Mouse (Mus musculus) ES-Bruce4 (cell line): ENCODE data around the gene Serpinb12. TPM values are rescaled to one million over a fixed set of nuclear protein-coding genes. Genes with fewer than 3 reads are reported as not detected.
"Not testable (repeated sequence)": the region's sequence is repeated elsewhere in the genome, so short reads cannot be mapped to it uniquely, and the experiment has no call there.

Experiments used
- H3K27ac ChIP-seq: 2 replicates; pipeline ENCODE4 v1.5.1; 2012; ENCODE audit warnings: low read length, inconsistent platforms; ENCODE audit not compliant: insufficient read depth
- H3K27me3 ChIP-seq: 2 replicates; pipeline ENCODE4 v1.6.1; 2012; ENCODE audit warnings: mild to moderate bottlenecking, low read length, inconsistent platforms; ENCODE audit not compliant: control insufficient read depth, poor library complexity, insufficient read depth, severe bottlenecking
- H3K36me3 ChIP-seq: 2 replicates; pipeline ENCODE4 v1.6.1; 2012; ENCODE audit warnings: inconsistent platforms, mild to moderate bottlenecking, low read length, moderate library complexity; ENCODE audit not compliant: control insufficient read depth, poor library complexity, insufficient read depth, severe bottlenecking
- H3K4me1 ChIP-seq: one replicate; pipeline ENCODE4 v1.8.1; 2011; ENCODE audit warnings: low read length; ENCODE audit not compliant: control insufficient read depth, insufficient read depth
- H3K4me3 ChIP-seq: 2 replicates; pipeline ENCODE4 v1.5.1; 2011; ENCODE audit warnings: low read depth, mild to moderate bottlenecking, low read length
- H3K9ac ChIP-seq: 2 replicates; pipeline ENCODE4 v1.6.1; 2012; ENCODE audit warnings: low read depth, mild to moderate bottlenecking, inconsistent platforms; ENCODE audit not compliant: poor library complexity, severe bottlenecking
- H3K9me3 ChIP-seq: replicated peaks from 2 replicates; pipeline ENCODE4 v1.6.1; 2012; ENCODE audit warnings: mild to moderate bottlenecking, low read length, inconsistent platforms; ENCODE audit not compliant: control insufficient read depth, poor library complexity, insufficient read depth, severe bottlenecking
- CTCF ChIP-seq: IDR thresholded peaks from one replicate; pipeline ENCODE4 v1.8.1; 2011; ENCODE audit warnings: low read depth, low read length
- EP300 ChIP-seq: IDR thresholded peaks from 2 replicates; pipeline ENCODE4 v1.6.1; 2011; ENCODE audit warnings: low read depth, low read length; ENCODE audit not compliant: insufficient read depth
- POLR2A ChIP-seq: IDR thresholded peaks from one replicate; pipeline ENCODE4 v1.8.1; 2011; ENCODE audit warnings: low read length; ENCODE audit not compliant: insufficient read depth
- polyA plus RNA-seq: library from polyadenylated mRNA; stranded (reverse); fragments of >200 nt; gene quantifications from 2 replicates; pipeline ENCODE4 v1.2.4, GENCODE M21; 2011; ENCODE audit warnings: low read depth; ENCODE audit not compliant: missing spikeins, insufficient read depth, insufficient read length

Serpinb12 gene
- not detected in 2 replicates for polyA plus RNA-seq

- H3K4me3 ChIP-seq: no peak within 1 kb of the TSS
- no peak within 1 kb of the TSS for H3K27ac ChIP-seq
- H3K36me3 ChIP-seq: no peaks in the 10 kb centered on the region
- TF ChIP-seq CTCF: no peak
- no peak for TF ChIP-seq EP300
- TF ChIP-seq POLR2A: no peak
- H3K4me1 ChIP-seq: no peaks in the 10 kb centered on the region
- no peaks in the 10 kb centered on the region; the same call in 1 of the 2 replicates for H3K27me3 ChIP-seq
- no peaks in the 10 kb centered on the region for H3K9me3 ChIP-seq
- H3K9ac ChIP-seq: no peak within 1 kb of the TSS
These were observed at the start of gene Serpinb12 for GRCm38 (mm10) chr1:106934265-106934664. Gene Serpinb12 (plus strand): TSS chr1:106934449.

GRCm38 (mm10) chr1:106895142-106895541 is 39.1 kb upstream of the Serpinb12 start:
- not testable (repeated sequence) for H3K4me1 ChIP-seq, H3K27ac ChIP-seq, H3K4me3 ChIP-seq, H3K9me3 ChIP-seq, H3K9ac ChIP-seq, H3K36me3 ChIP-seq, H3K27me3 ChIP-seq

GRCm38 (mm10) chr1:106901406-106901805 is 32.8 kb upstream of the Serpinb12 start:
- Histone ChIP-seq H3K9ac (no peak overlapping the region), H3K36me3 (no peaks in the 10 kb centered on the region), H3K27ac (no peak overlapping the region), H3K27me3 (no peaks in the 10 kb centered on the region), H3K9me3 (no peaks in the 10 kb centered on the region), H3K4me1 (no peaks in the 10 kb centered on the region), H3K4me3 (no peak overlapping the region)
- TF ChIP-seq CTCF: peak; percentile 34
- no peak for TF ChIP-seq EP300

- H3K27me3 ChIP-seq: no peaks in the 10 kb centered on the region; the same call in 1 of the 2 replicates
- no peak overlapping the region for H3K27ac ChIP-seq
- no peak overlapping the region for H3K4me3 ChIP-seq
- H3K4me1 ChIP-seq: no peaks in the 10 kb centered on the region
- TF ChIP-seq CTCF: no peak
- no peak for TF ChIP-seq EP300
- no peak for TF ChIP-seq POLR2A
- no peak overlapping the region for H3K9ac ChIP-seq
- no peaks in the 10 kb centered on the region for H3K9me3 ChIP-seq
- no peaks in the 10 kb centered on the region for H3K36me3 ChIP-seq
These were observed 2.3 kb upstream of the Serpinb12 start for GRCm38 (mm10) chr1:106931954-106932353.

- Histone ChIP-seq H3K36me3 (no peaks in the 10 kb centered on the region), H3K4me3 (no peak overlapping the region), H3K27me3 (no peaks in the 10 kb centered on the region; the same call in 1 of the 2 replicates), H3K4me1 (no peaks in the 10 kb centered on the region), H3K9ac (no peak overlapping the region), H3K9me3 (no peaks in the 10 kb centered on the region), H3K27ac (no peak overlapping the region)
- TF ChIP-seq EP300 (no peak), CTCF (no peak), POLR2A (no peak)
These were observed 591 bp upstream of the Serpinb12 start for GRCm38 (mm10) chr1:106933658-106934057.

DNA sequence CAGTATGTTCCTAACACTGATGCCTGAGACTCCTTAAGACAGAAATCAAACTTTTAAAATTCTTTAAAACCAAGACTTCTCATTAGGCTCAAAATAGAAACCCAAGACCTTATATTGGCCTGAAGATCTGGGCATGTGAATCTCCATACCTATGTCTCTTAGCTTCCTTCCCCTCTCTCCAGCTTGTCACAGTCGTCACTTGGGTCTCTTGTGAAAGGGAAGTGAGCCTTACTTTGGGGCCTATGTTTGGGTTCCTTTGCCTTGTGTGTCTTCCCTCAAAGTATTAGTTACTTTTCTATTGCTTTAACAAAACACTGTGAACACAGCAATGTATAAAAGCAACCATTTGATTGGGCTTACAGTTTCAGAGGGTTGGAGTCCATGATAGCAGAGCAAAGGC is 13.0 kb downstream of the Serpinb12 start:
- Histone ChIP-seq H3K27me3 (no peaks in the 10 kb centered on the region), H3K27ac (no peak overlapping the region), H3K9me3 (no peaks in the 10 kb centered on the region), H3K9ac (no peak overlapping the region), H3K36me3 (no peaks in the 10 kb centered on the region), H3K4me1 (no peaks in the 10 kb centered on the region), H3K4me3 (no peak overlapping the region)
- no peak for TF ChIP-seq EP300
- TF ChIP-seq POLR2A: no peak
- no peak for TF ChIP-seq CTCF

DNA sequence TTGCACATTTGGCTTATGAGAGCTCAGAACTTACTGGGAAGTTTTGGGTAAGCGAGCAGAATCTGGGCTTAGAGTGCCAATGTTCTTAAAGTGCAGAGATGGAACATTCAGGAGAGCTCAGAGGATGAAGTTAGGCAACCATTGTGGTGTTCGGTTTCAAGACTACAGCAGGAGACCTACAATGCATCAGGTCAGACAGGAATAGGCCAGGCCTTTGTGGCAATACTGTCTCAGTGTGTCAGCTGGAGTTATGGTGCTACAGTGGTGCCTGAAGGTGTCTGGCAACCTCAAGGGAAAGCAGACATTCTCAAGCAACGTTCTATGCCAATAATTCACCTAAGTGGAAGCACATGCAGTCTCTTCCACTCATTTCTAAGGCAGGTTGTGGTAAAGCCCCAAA is 25.7 kb downstream of the Serpinb12 start:
- no peak overlapping the region for H3K27ac ChIP-seq
- no peak overlapping the region for H3K4me3 ChIP-seq
- TF ChIP-seq CTCF (no peak), POLR2A (no peak)
- H3K27me3 ChIP-seq: no peaks in the 10 kb centered on the region
- no peaks in the 10 kb centered on the region for H3K9me3 ChIP-seq
- no peak overlapping the region for H3K9ac ChIP-seq
- no peaks in the 10 kb centered on the region for H3K4me1 ChIP-seq
- no peaks in the 10 kb centered on the region for H3K36me3 ChIP-seq
